Mouse (Mus musculus): Measurements from ENCODE around the gene Diras2. TPM values are rescaled to one million over a fixed set of nuclear protein-coding genes. Genes with fewer than 3 reads are reported as not detected.

Diras2 gene
- total and polyA plus RNA-seq, 2 experiments from 2014 or later, result 7.0 to 68.2 TPM

- no peak for TF ChIP-seq CTCF (IDR thresholded peaks at IDR 0.05)
- no peak overlapping the region for H3K9ac ChIP-seq (replicated peaks; ENCODE audit: low read length, poor library complexity, severe bottlenecking)
- 83% methylated on average over 4 of the region's 4 CpGs for WGBS
These were observed 12.7 kb downstream of the Diras2 start for GRCm38 (mm10) chr13:52518377-52518776.

GRCm38 (mm10) chr13:52517021-52517420 lies 14.1 kb downstream of the Diras2 start:
- no peaks in the 10 kb centered on the region for H3K27me3 ChIP-seq (ENCODE audit: insufficient read depth, low read length)

More at GRCm38 (mm10) chr13:52518377-52518776, 12.7 kb downstream of the Diras2 start:
- Histone ChIP-seq H3K9me3 (ENCODE audit: low read length) (no peaks in the 10 kb centered on the region), H3K27me3 (ENCODE audit: insufficient read depth, low read length) (no peaks in the 10 kb centered on the region), H3K4me1 (ENCODE audit: insufficient read depth, low read length) (no peaks in the 10 kb centered on the region; the same call in 1 of the 2 replicates), H3K4me3 (ENCODE audit: low read depth, low read length) (no peak overlapping the region), H3K4me2 (ENCODE audit: low read depth, low read length, poor library complexity, severe bottlenecking) (no peak overlapping the region), H3K36me3 (ENCODE audit: insufficient read depth, low read length) (no peaks in the 10 kb centered on the region), H3K27ac (ENCODE audit: low read depth, low read length) (no peak overlapping the region)
- DNase-seq (ENCODE audit: low spot score) (no peak), ATAC-seq (ENCODE audit: low FRiP score) (no peak)

GRCm38 (mm10) chr13:52516561-52516960 lies 14.5 kb downstream of the Diras2 start:
- H3K9ac ChIP-seq (replicated peaks; ENCODE audit: low read length, poor library complexity, severe bottlenecking), result no peak overlapping the region
- H3K4me3 ChIP-seq (ENCODE audit: low read depth, low read length), result no peak overlapping the region
- 89% methylated on average over 4 of the region's 4 CpGs for WGBS
- H3K9me3 ChIP-seq (ENCODE audit: low read length), result no peaks in the 10 kb centered on the region
- TF ChIP-seq CTCF (IDR thresholded peaks at IDR 0.05), result no peak
- H3K36me3 ChIP-seq (ENCODE audit: insufficient read depth, low read length), result no peaks in the 10 kb centered on the region
- no peaks in the 10 kb centered on the region for H3K27me3 ChIP-seq (ENCODE audit: insufficient read depth, low read length)
- DNase-seq (ENCODE audit: low spot score), result no peak
- H3K4me1 ChIP-seq (ENCODE audit: insufficient read depth, low read length), result no peaks in the 10 kb centered on the region; the same call in 1 of the 2 replicates
- no peak for ATAC-seq (ENCODE audit: low FRiP score)
- H3K4me2 ChIP-seq (ENCODE audit: low read depth, low read length, poor library complexity, severe bottlenecking), result no peak overlapping the region
- no peak overlapping the region for H3K27ac ChIP-seq (ENCODE audit: low read depth, low read length)

More at GRCm38 (mm10) chr13:52517021-52517420, 14.1 kb downstream of the Diras2 start:
- WGBS, result 85% methylated on average over 5 of the region's 5 CpGs
- ATAC-seq (ENCODE audit: low FRiP score), result no peak
- Histone ChIP-seq H3K4me3 (ENCODE audit: low read depth, low read length) (no peak overlapping the region), H3K4me1 (ENCODE audit: insufficient read depth, low read length) (no peaks in the 10 kb centered on the region; the same call in 1 of the 2 replicates), H3K9ac (replicated peaks; ENCODE audit: low read length, poor library complexity, severe bottlenecking) (no peak overlapping the region), H3K4me2 (ENCODE audit: low read depth, low read length, poor library complexity, severe bottlenecking) (no peak overlapping the region), H3K9me3 (ENCODE audit: low read length) (no peaks in the 10 kb centered on the region), H3K27ac (ENCODE audit: low read depth, low read length) (no peak overlapping the region), H3K36me3 (ENCODE audit: insufficient read depth, low read length) (no peaks in the 10 kb centered on the region)
- no peak for TF ChIP-seq CTCF (IDR thresholded peaks at IDR 0.05)
- DNase-seq (ENCODE audit: low spot score), result no peak

- Histone ChIP-seq H3K36me3 (ENCODE audit: insufficient read depth, low read length) (no peaks in the 10 kb centered on the region), H3K4me3 (ENCODE audit: low read depth, low read length) (no peak overlapping the region), H3K27ac (ENCODE audit: low read depth, low read length) (no peak overlapping the region), H3K9me3 (ENCODE audit: low read length) (no peaks in the 10 kb centered on the region), H3K27me3 (ENCODE audit: insufficient read depth, low read length) (no peaks in the 10 kb centered on the region), H3K9ac (replicated peaks; ENCODE audit: low read length, poor library complexity, severe bottlenecking) (no peak overlapping the region), H3K4me2 (ENCODE audit: low read depth, low read length, poor library complexity, severe bottlenecking) (no peak overlapping the region), H3K4me1 (ENCODE audit: insufficient read depth, low read length) (no peaks in the 10 kb centered on the region; the same call in 1 of the 2 replicates)
- ATAC-seq (ENCODE audit: low FRiP score) (no peak), DNase-seq (ENCODE audit: low spot score) (no peak)
- WGBS, result 85% methylated on average over 3 of the region's 3 CpGs
- TF ChIP-seq CTCF (IDR thresholded peaks at IDR 0.05), result no peak
These were observed 15.0 kb downstream of the Diras2 start for GRCm38 (mm10) chr13:52516051-52516450.

- TF ChIP-seq CTCF (IDR thresholded peaks at IDR 0.05), result no peak
- Histone ChIP-seq H3K27ac (ENCODE audit: low read depth, low read length) (no peak overlapping the region), H3K4me2 (ENCODE audit: low read depth, low read length, poor library complexity, severe bottlenecking) (no peak overlapping the region), H3K4me3 (ENCODE audit: low read depth, low read length) (no peak overlapping the region), H3K36me3 (ENCODE audit: insufficient read depth, low read length) (no peaks in the 10 kb centered on the region), H3K27me3 (ENCODE audit: insufficient read depth, low read length) (no peaks in the 10 kb centered on the region), H3K4me1 (ENCODE audit: insufficient read depth, low read length) (no peaks in the 10 kb centered on the region), H3K9ac (replicated peaks; ENCODE audit: low read length, poor library complexity, severe bottlenecking) (no peak overlapping the region), H3K9me3 (ENCODE audit: low read length) (no peaks in the 10 kb centered on the region)
- ATAC-seq (ENCODE audit: low FRiP score), result no peak
- no peak for DNase-seq (ENCODE audit: low spot score)
- 85% methylated on average over 3 of the region's 3 CpGs for WGBS
These were observed 17.5 kb downstream of the Diras2 start for GRCm38 (mm10) chr13:52513554-52513953.

GRCm38 (mm10) chr13:52512356-52512755 lies 18.7 kb downstream of the Diras2 start:
- Histone ChIP-seq H3K4me1 (ENCODE audit: insufficient read depth, low read length) (no peaks in the 10 kb centered on the region), H3K9ac (replicated peaks; ENCODE audit: low read length, poor library complexity, severe bottlenecking) (no peak overlapping the region), H3K27me3 (ENCODE audit: insufficient read depth, low read length) (no peaks in the 10 kb centered on the region), H3K36me3 (ENCODE audit: insufficient read depth, low read length) (0 out of 2 replicates have a peak, but pooled peaks cover 3% of the 10 kb centered on the region), H3K4me3 (ENCODE audit: low read depth, low read length) (no peak overlapping the region), H3K9me3 (ENCODE audit: low read length) (no peaks in the 10 kb centered on the region), H3K4me2 (ENCODE audit: low read depth, low read length, poor library complexity, severe bottlenecking) (no peak overlapping the region), H3K27ac (ENCODE audit: low read depth, low read length) (no peak overlapping the region)
- DNase-seq (ENCODE audit: low spot score) (peak; percentile 78), ATAC-seq (ENCODE audit: low FRiP score) (no peak)
- 42% methylated on average over 5 of the region's 5 CpGs for WGBS
- TF ChIP-seq CTCF (IDR thresholded peaks at IDR 0.05), result no peak

All from midbrain, postnatal 0 days (tissue).